Mouse (Mus musculus) ES-Bruce4 (cell line): ENCODE results near the gene Nxph3. TPM values are rescaled to one million over a fixed set of nuclear protein-coding genes. Genes with fewer than 3 reads are reported as not detected.
A peak's percentile ranks its signal among the peaks of the same experiment; 100 is the strongest.

ENCODE experiments used
- H3K27ac ChIP-seq: 2 replicates; pipeline ENCODE4 v1.5.1; 2012; ENCODE audit warnings: low read length, inconsistent platforms; ENCODE audit not compliant: insufficient read depth
- H3K27me3 ChIP-seq: 2 replicates; pipeline ENCODE4 v1.6.1; 2012; ENCODE audit warnings: mild to moderate bottlenecking, low read length, inconsistent platforms; ENCODE audit not compliant: control insufficient read depth, poor library complexity, insufficient read depth, severe bottlenecking
- H3K36me3 ChIP-seq: 2 replicates; pipeline ENCODE4 v1.6.1; 2012; ENCODE audit warnings: inconsistent platforms, mild to moderate bottlenecking, low read length, moderate library complexity; ENCODE audit not compliant: control insufficient read depth, poor library complexity, insufficient read depth, severe bottlenecking
- H3K4me1 ChIP-seq: one replicate; pipeline ENCODE4 v1.8.1; 2011; ENCODE audit warnings: low read length; ENCODE audit not compliant: control insufficient read depth, insufficient read depth
- H3K4me3 ChIP-seq: 2 replicates; pipeline ENCODE4 v1.5.1; 2011; ENCODE audit warnings: low read depth, mild to moderate bottlenecking, low read length
- H3K9ac ChIP-seq: 2 replicates; pipeline ENCODE4 v1.6.1; 2012; ENCODE audit warnings: low read depth, mild to moderate bottlenecking, inconsistent platforms; ENCODE audit not compliant: poor library complexity, severe bottlenecking
- H3K9me3 ChIP-seq: replicated peaks from 2 replicates; pipeline ENCODE4 v1.6.1; 2012; ENCODE audit warnings: mild to moderate bottlenecking, low read length, inconsistent platforms; ENCODE audit not compliant: control insufficient read depth, poor library complexity, insufficient read depth, severe bottlenecking
- CTCF ChIP-seq: IDR thresholded peaks from one replicate; pipeline ENCODE4 v1.8.1; 2011; ENCODE audit warnings: low read depth, low read length
- EP300 ChIP-seq: IDR thresholded peaks from 2 replicates; pipeline ENCODE4 v1.6.1; 2011; ENCODE audit warnings: low read depth, low read length; ENCODE audit not compliant: insufficient read depth
- POLR2A ChIP-seq: IDR thresholded peaks from one replicate; pipeline ENCODE4 v1.8.1; 2011; ENCODE audit warnings: low read length; ENCODE audit not compliant: insufficient read depth
- polyA plus RNA-seq: library from polyadenylated mRNA; stranded (reverse); fragments of >200 nt; gene quantifications from 2 replicates; pipeline ENCODE4 v1.2.4, GENCODE M21; 2011; ENCODE audit warnings: low read depth; ENCODE audit not compliant: missing spikeins, insufficient read depth, insufficient read length

The Nxph3 gene
- polyA plus RNA-seq = 0.75 and 0.85 TPM in 2 replicates

DNA sequence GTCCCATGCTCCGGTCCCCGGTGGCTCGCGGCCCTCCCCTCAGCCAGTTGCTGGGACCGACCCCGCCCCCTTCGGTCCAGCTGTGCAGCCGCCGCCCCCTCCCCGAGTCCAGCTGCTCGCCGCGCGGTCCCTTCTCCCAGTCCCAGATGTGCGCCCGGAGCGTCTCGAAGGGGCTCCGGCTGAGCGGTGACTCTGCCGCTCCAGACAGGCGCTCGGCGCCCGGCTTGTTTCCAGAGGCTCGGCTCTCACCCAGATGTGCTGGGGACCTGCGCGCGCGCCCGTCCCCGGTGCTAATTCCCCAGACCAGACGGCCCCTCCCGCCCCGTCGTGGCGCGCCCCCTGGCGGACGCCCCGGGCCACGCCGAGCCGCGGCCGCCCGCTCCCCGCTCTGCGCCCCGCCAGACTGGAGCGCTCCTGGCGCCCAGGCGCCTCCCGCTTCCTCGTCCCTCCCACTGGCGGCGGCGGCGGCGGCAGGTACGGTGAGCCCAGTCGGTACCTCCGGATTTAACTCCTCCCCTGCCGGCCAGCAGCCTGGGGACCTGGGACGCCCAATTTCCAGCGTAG lies at the start of gene Nxph3:
Gene Nxph3, minus strand, starts transcription at position 273 of the 564 bp plus-strand sequence.
- TF ChIP-seq CTCF (peak; percentile 37), POLR2A (no peak)
- Histone ChIP-seq H3K27me3 (no peaks in the 10 kb centered on the region), H3K27ac (no peak within 1 kb of the TSS), H3K9ac (peak within 1 kb of the TSS; percentile 72), H3K9me3 (no peaks in the 10 kb centered on the region), H3K4me1 (peaks cover 12% of the 10 kb centered on the region), H3K36me3 (no peaks in the 10 kb centered on the region), H3K4me3 (peak within 1 kb of the TSS; percentile 83)

DNA sequence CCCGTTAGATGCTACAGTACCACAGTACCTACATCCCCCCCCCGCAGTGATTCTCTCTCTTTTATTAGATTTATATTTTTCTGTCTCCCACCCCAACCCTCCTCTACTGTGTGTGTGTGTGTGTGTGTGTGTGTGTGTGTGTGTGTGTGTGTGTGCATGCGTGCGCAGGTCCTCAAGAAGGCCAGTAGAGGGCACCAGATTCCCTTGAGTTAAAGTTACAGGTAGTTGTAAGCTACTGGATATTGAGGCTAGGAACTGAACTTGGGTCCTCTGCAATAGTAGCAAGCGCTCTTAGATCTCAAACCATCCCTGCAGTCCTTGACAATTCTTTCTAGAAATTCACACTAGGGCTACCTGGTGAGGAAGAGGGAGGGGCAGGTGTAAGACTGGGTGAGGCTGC lies 49.5 kb upstream of the Nxph3 start:
- no peaks in the 10 kb centered on the region for H3K27me3 ChIP-seq

DNA sequence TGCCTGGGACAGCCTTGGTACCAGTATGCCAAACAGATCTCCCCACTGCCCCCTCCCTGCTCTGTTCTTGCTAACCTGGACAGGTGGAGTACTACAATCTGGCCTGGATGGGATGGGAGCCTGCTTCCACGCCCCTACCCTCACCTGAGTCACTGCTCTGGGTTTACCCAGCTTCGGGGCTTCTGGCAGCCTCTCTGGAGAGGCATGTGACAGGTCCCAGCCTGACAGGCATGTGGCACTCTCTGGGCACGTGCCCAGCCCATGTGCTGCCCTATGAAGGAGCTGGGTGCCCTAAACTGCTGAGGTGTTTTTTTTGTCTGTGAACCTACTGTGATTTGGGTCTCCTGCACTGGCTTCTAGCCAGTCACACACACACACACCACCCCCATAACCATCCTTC lies 46.4 kb upstream of the Nxph3 start:
- H3K9ac ChIP-seq = no peak overlapping the region
- H3K9me3 ChIP-seq = 0 out of 2 replicates have a peak, but pooled peaks cover 4% of the 10 kb centered on the region
- no peak overlapping the region for H3K27ac ChIP-seq
- no peaks in the 10 kb centered on the region for H3K36me3 ChIP-seq
- TF ChIP-seq EP300 = no peak
- no peak for TF ChIP-seq CTCF
- TF ChIP-seq POLR2A = no peak
- no peaks in the 10 kb centered on the region for H3K27me3 ChIP-seq
- peaks cover 3% of the 10 kb centered on the region for H3K4me1 ChIP-seq
- H3K4me3 ChIP-seq = no peak overlapping the region

More for the DNA sequence above, 49.5 kb upstream of the Nxph3 start:
- TF ChIP-seq CTCF (peak; percentile 30), EP300 (no peak), POLR2A (no peak)
- Histone ChIP-seq H3K9ac (no peak overlapping the region), H3K4me3 (no peak overlapping the region), H3K9me3 (0 out of 2 replicates have a peak, but pooled peaks cover 4% of the 10 kb centered on the region), H3K4me1 (peaks cover 6% of the 10 kb centered on the region), H3K27ac (no peak overlapping the region), H3K36me3 (no peaks in the 10 kb centered on the region)

DNA sequence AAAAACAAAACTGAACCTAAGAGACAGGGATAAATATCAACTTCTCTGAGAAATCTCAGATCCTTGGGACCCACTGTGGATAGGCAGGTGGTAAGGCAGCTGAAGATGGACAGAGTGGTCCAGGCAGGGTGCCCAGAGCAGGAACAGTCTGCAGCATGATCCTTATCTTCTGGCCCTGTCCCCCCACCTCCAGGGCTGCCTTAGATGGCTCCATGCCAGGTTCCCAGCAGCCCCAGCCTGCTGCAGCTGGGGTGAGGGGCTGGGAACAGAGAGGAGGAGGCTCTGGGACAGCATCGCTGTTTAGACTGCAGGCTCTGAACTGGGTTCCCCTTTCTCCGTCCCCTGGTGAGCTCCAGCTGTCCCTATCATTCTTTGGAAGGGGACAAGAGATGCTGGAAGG lies 45.4 kb upstream of the Nxph3 start:
- TF ChIP-seq EP300 (no peak), CTCF (no peak), POLR2A (no peak)
- Histone ChIP-seq H3K4me3 (no peak overlapping the region), H3K4me1 (no peaks in the 10 kb centered on the region), H3K9ac (no peak overlapping the region), H3K9me3 (0 out of 2 replicates have a peak, but pooled peaks cover 4% of the 10 kb centered on the region), H3K27ac (no peak overlapping the region), H3K36me3 (no peaks in the 10 kb centered on the region), H3K27me3 (no peaks in the 10 kb centered on the region)

DNA sequence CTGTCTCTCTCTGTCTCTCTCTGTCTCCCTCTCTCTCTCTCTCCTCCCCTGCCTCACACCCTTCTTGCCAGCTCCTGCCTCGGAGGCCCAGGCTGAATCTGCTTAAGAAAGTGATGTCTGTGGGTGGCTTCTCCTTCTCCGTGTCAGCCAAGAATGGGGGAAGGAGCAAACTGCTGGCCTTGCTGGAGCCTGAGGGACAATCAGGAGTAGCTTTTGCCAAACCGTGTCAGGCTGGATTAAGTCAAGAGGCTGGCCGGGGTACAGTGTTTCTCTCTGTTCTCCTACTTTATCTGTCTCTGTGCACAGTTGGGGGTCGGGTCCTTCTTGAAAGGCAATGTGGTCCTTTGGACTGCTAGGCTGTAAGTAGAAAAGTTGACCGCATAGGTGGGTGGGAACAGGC lies 43.3 kb upstream of the Nxph3 start:
- TF ChIP-seq CTCF (no peak), POLR2A (no peak), EP300 (no peak)
- Histone ChIP-seq H3K36me3 (no peaks in the 10 kb centered on the region), H3K4me1 (no peaks in the 10 kb centered on the region), H3K9me3 (no peaks in the 10 kb centered on the region), H3K27ac (no peak overlapping the region), H3K9ac (no peak overlapping the region), H3K27me3 (no peaks in the 10 kb centered on the region), H3K4me3 (no peak overlapping the region)

DNA sequence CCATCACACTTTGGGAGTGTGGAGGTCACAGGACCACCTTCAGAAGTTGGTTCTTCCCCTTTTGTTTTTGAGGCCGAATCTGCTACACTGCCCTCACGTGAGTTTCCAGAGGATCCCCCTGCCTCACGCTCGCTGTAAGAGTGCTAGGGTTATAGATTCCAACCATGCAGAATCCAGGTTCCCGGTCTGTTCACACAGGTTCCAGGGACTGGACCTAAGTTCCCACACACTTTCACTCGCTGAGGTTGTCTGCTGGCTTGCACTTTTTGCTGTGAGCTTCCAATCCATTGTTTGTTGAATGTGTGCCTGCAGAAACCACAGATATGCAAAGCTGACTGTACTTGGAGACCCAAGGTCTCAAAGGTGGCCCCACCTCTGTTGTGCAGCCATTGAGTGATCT lies 42.7 kb upstream of the Nxph3 start:
- Histone ChIP-seq H3K9ac (no peak overlapping the region), H3K27ac (no peak overlapping the region), H3K36me3 (no peaks in the 10 kb centered on the region), H3K27me3 (no peaks in the 10 kb centered on the region), H3K4me1 (no peaks in the 10 kb centered on the region), H3K4me3 (no peak overlapping the region), H3K9me3 (no peaks in the 10 kb centered on the region)
- TF ChIP-seq EP300 (no peak), POLR2A (no peak), CTCF (no peak)
